Mouse (Mus musculus) kidney, embryonic 15.5 days (tissue): ENCODE measurements around the gene Clps. TPM values are rescaled to one million over a fixed set of nuclear protein-coding genes. Genes with fewer than 3 reads are reported as not detected.

ENCODE experiments used
- ATAC-seq: fragments of 200-750 bp; cut with Nextera tagmentation; replicated peaks from 2 replicates; pipeline ENCODE4 v1.8.0; 2017; ENCODE audit warnings: moderate TSS enrichment; ENCODE audit not compliant: low FRiP score
- H3K27ac ChIP-seq: fragments of 300-500 bp; sonication (generic); 2 replicates; pipeline ENCODE4 v1.5.1; 2015; ENCODE audit warnings: mild to moderate bottlenecking, inconsistent platforms
- H3K27me3 ChIP-seq: fragments of 300-500 bp; sonication (generic); 2 replicates; pipeline ENCODE4 v1.6.1; 2015; ENCODE audit warnings: inconsistent platforms
- H3K36me3 ChIP-seq: fragments of 300-500 bp; sonication (generic); 2 replicates; pipeline ENCODE4 v1.6.1; 2015; ENCODE audit warnings: inconsistent platforms
- H3K4me1 ChIP-seq: fragments of 300-500 bp; sonication (generic); 2 replicates; pipeline ENCODE4 v1.6.1; 2015; ENCODE audit warnings: inconsistent platforms
- H3K4me2 ChIP-seq: fragments of 300-500 bp; sonication (generic); 2 replicates; pipeline ENCODE4 v1.6.1; 2015; ENCODE audit warnings: moderate library complexity, mild to moderate bottlenecking, inconsistent platforms
- H3K4me3 ChIP-seq: fragments of 300-500 bp; sonication (generic); replicated peaks from 2 replicates; pipeline ENCODE4 v1.5.1; 2015; ENCODE audit warnings: mild to moderate bottlenecking, inconsistent platforms
- H3K9ac ChIP-seq: fragments of 300-500 bp; sonication (generic); 2 replicates; pipeline ENCODE4 v1.6.1; 2015; ENCODE audit warnings: mild to moderate bottlenecking, inconsistent platforms
- H3K9me3 ChIP-seq: fragments of 300-500 bp; sonication (generic); replicated peaks from 2 replicates; pipeline ENCODE4 v1.6.1; 2016; ENCODE audit warnings: inconsistent platforms
- WGBS: fragments of 180-500 bp; shearing (Covaris S2); methylation state at CpG from one replicate; pipeline ENCODE4 v1.1.7; 2015; ENCODE audit warnings: mixed read lengths; 5-methylcytosine and 5-hydroxymethylcytosine counted together
- polyA plus RNA-seq: library from polyadenylated mRNA; unstranded; fragments of >200 nt; fragmentation: Nextera tagmentation; extraction: Ambion mirVana; gene quantifications from 2 replicates; pipeline ENCODE4 v1.2.1, GENCODE M21; 2015

The Clps gene
- polyA plus RNA-seq, 1 experiment from 2014 or later: 2.6 TPM

DNA sequence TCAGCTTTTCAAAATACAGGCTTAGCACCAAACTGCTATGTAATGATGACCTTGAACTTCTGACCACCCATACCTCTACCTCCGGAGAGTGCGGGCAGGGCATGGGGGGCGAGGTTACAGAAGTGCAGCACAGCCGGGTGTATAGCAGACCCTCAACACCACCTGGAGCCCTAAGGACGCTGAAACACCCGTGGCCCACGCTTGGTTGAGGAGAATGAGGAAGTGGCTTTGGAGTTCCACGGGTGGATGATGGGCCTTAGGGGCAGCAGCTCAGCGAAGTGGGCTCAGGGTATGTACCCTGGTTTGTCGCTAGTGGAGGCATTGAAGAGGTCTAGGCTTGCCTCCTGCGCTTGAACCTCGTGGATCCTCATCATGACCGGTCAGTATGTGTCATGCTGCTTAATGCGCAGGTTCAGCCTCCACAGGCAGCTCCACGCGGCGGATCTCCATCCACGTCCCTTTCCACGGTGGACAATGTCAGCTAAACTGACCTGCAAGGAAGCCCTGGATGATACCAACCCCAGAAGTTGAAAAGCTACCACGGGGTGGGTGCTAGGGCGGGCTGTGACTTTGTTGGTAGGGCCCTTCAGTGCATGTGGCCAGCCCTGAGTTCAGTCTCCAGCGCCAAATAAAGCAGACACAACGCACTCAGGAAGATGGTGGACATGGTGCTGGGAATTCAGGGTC lies 36.4 kb downstream of the Clps start:
- Histone ChIP-seq H3K4me2 (peak overlapping the region; percentile 98), H3K27me3 (peaks cover 12% of the 10 kb centered on the region; the same call in 1 of the 2 replicates), H3K9ac (no peak overlapping the region), H3K9me3 (no peaks in the 10 kb centered on the region), H3K27ac (no peak overlapping the region), H3K4me3 (no peak overlapping the region), H3K36me3 (no peaks in the 10 kb centered on the region), H3K4me1 (peaks cover 38% of the 10 kb centered on the region)
- no peak for ATAC-seq
- WGBS: 84% methylated on average over 23 of the region's 23 CpGs

DNA sequence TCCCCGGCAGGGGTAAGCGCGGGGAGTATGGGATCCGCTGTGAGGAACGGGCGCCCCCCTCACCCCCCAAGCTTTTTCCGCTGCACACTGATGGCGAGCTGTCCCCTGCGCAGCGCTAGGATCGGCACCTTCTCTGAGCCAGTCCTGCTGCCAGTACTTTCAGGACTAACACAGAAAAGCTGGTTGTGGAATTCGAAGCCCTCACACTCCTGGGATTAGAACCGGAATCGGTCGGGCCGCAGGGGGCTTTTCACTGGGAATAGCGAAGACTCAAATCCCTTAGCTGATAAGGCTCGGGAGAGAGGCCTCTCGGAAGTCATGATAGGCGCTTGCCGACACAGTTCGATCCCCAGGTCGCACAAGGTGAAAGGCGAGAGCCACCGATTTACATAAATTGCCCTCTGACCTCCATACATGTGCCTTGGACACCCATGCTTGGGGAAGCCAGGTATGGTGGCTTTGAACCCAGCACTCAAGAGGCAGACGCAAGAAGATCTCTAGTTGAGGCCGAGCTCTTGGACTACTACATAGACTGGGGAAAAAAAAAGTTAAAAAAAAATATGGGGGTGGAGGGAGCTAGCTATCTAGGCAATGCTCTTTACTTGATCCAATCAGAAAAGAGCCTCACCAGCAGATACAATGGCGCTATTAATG lies 37.1 kb downstream of the Clps start:
- peak overlapping the region; percentile 58 for H3K9ac ChIP-seq
- peaks cover 45% of the 10 kb centered on the region for H3K4me1 ChIP-seq
- peak overlapping the region; percentile 98 for H3K4me2 ChIP-seq
- peaks cover 10% of the 10 kb centered on the region; the same call in 1 of the 2 replicates for H3K27me3 ChIP-seq
- ATAC-seq: peak; percentile 38
- no peaks in the 10 kb centered on the region for H3K9me3 ChIP-seq
- H3K36me3 ChIP-seq: no peaks in the 10 kb centered on the region
- 10% methylated on average over 28 of the region's 28 CpGs for WGBS
- peak overlapping the region; percentile 93 for H3K27ac ChIP-seq
- H3K4me3 ChIP-seq: peak overlapping the region; percentile 69

DNA sequence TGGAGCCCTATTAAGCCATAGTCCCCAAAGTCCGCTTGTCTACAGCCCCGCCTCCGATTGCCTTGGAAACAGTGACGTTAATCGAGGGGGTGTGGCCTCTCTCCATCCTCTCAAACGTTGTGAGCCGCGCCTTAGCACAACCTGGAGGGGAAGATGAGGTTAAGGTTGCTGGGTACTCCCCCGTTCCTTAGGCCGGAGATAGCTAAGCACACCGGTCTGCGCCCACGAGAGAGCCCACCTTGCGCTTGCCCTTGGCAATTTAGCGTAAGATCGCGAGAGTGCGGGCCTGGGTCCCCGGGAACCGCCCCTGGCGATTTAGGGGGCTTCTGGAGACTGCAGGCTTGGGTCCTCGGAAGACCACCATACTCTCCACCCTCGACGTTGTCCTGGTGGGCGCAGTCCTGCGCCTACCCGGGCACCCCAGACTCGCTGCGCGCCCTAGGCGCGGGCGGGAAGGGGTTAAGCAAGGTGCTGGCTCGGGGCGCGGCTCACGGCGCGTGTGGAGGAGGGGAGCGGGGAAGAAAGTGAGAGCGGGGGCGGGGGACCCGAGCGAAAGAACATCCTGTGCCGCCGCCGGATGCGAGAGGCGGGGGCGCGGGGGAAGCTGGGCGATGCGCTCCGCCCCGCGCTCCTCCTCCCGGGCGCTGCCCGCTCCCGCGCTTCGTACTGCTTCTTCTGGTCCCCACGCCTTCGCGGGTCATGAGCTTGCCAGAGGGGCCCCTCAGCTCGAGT lies 37.8 kb downstream of the Clps start:
- Histone ChIP-seq H3K27ac (peak overlapping the region; percentile 93), H3K36me3 (no peaks in the 10 kb centered on the region), H3K4me3 (peak overlapping the region; percentile 69), H3K4me2 (peak overlapping the region; percentile 98), H3K9me3 (no peaks in the 10 kb centered on the region), H3K4me1 (peaks cover 47% of the 10 kb centered on the region), H3K27me3 (peaks cover 9% of the 10 kb centered on the region; the same call in 1 of the 2 replicates), H3K9ac (peak overlapping the region; percentile 58)
- ATAC-seq: peak; percentile 74
- under 1% methylated on average over 65 of the region's 66 CpGs for WGBS

DNA sequence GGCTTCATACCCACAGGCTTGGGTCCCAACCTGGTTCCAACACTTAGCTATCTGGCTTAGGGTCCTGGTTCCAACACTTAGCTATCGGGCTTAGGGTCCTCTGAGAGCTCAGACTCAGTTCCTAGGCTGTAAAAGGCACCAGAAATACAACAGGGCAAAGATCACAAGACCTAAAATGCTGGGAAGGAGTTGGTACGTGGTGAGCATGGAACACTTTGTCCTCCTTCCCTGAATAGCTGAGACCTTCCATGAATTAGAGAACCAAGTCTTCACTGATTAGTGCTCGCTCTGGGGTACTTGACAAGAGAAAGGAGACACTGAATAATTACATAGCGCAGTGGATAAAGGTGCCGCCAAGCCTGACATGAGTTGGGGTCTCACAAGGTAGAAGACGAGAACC lies 38.6 kb downstream of the Clps start:
- no peaks in the 10 kb centered on the region for H3K36me3 ChIP-seq
- H3K9me3 ChIP-seq: no peaks in the 10 kb centered on the region
- ATAC-seq: no peak
- WGBS: 34% methylated on average over 6 of the region's 6 CpGs
- H3K4me1 ChIP-seq: peaks cover 48% of the 10 kb centered on the region
- no peak overlapping the region for H3K9ac ChIP-seq
- H3K27me3 ChIP-seq: peaks cover 9% of the 10 kb centered on the region; the same call in 1 of the 2 replicates
- peak overlapping the region; percentile 69 for H3K4me3 ChIP-seq
- 0 out of 2 replicates have a peak overlapping the region, but pooled peaks have one; percentile 93 for H3K27ac ChIP-seq
- H3K4me2 ChIP-seq: peak overlapping the region; percentile 98

DNA sequence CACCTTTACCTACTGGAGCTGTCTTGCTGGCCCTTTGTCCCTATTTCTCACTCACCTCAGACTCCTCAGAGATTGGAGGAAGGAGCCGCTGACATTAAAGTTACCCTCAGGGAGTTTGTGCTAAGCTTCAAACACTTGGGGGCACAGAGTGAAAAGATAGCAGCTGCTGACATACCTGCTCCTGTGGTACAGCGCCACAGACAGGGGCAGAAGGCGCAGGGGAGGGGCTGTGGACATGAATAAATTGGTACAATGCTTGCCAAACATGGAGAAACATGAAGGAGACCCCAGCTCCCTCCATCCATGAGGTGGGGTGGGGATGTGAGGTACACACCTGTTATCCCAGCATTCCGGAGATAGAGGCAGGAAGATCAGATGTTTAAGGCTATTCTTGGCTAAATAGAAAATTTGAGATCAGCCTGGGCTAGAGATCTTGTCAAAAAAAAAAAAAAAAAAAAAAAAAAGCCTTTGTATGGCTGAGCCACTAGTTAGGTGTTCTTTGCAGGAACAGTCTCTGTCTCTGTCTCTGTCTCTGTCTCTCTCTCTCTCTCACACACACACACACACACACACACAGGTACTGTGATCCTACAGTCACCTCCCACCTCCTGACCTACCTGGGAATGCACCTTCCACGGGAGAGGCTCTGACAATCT lies 39.4 kb downstream of the Clps start:
- Histone ChIP-seq H3K27ac (no peak overlapping the region), H3K4me3 (no peak overlapping the region), H3K36me3 (no peaks in the 10 kb centered on the region), H3K9me3 (no peaks in the 10 kb centered on the region), H3K4me2 (no peak overlapping the region), H3K9ac (no peak overlapping the region), H3K27me3 (peaks cover 9% of the 10 kb centered on the region; the same call in 1 of the 2 replicates), H3K4me1 (peaks cover 51% of the 10 kb centered on the region)
- ATAC-seq: no peak
- 61% methylated on average over 5 of the region's 5 CpGs for WGBS

DNA sequence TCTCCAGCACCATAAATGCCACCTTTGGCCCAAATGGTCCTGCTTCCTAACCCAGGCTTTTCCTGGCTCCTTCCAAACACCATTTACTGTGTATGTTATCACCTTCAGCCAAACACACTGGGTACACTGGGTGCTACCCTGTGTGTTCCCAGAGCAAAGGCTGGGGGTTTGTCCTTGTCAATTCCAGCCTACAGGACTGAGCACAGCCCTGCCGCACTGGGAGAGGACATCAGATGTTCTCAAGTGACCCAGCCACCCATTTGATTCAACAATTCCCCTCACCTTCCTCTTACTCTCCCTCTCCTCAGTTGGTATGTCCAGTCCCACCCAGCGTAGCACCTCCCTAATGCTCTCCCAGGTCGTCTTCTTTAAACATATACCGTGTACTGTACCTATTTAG lies 40.0 kb downstream of the Clps start:
- Histone ChIP-seq H3K4me2 (no peak overlapping the region), H3K27me3 (peaks cover 9% of the 10 kb centered on the region; the same call in 1 of the 2 replicates), H3K9ac (no peak overlapping the region), H3K4me3 (no peak overlapping the region), H3K4me1 (peaks cover 55% of the 10 kb centered on the region), H3K27ac (no peak overlapping the region), H3K9me3 (no peaks in the 10 kb centered on the region), H3K36me3 (no peaks in the 10 kb centered on the region)
- WGBS: 80% methylated on average over 4 of the region's 4 CpGs
- ATAC-seq: no peak

DNA sequence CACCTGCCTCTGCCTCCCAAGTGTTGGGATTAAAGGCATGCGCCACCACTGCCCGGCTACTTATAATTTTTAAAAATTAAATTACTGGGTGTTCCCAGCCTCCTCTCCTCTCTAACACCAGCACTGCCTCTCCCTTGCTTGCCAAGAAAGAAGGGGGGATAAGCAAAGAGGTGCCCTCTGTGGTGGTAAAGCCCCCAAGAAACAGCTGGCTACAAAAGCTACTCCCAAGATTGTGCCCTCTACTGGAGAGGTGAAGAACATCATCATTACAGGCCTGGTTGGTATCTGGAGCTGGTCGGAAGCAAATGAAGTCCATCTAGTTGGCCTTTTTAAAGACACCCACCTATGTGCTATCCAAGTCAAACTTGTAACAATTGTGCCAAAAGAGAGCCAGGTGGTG lies 40.7 kb downstream of the Clps start:
- no peak overlapping the region for H3K27ac ChIP-seq
- peaks cover 59% of the 10 kb centered on the region for H3K4me1 ChIP-seq
- no peak overlapping the region for H3K4me2 ChIP-seq
- no peak overlapping the region for H3K9ac ChIP-seq
- 94% methylated on average over 3 of the region's 3 CpGs for WGBS
- H3K9me3 ChIP-seq: no peaks in the 10 kb centered on the region
- H3K27me3 ChIP-seq: peaks cover 9% of the 10 kb centered on the region; the same call in 1 of the 2 replicates
- H3K36me3 ChIP-seq: no peaks in the 10 kb centered on the region
- no peak overlapping the region for H3K4me3 ChIP-seq
- no peak for ATAC-seq

DNA sequence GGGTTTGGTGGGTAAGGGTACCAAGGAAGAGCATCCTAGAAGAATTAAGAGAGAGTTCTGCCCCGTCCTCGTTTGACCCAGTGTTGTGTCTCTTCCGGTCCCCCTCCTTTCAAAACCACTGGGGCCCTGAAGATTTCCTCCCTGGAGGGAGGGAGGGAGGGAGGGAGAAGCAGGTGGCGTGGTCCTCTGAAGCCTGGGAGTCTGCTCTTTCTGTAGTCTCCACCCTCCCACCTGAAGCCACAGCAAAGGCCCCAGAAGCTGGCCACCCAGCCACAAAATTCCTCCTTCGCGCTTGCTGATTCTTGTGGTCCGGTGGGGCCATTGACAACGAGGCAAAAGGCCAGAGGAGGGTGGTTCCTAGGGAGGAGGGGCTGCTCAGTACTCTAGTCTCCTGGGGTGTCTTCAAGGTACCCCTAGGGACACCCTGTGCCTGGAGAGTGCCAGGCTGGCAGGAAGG lies 41.9 kb downstream of the Clps start:
- peak overlapping the region; percentile 49 for H3K9ac ChIP-seq
- 17% methylated on average over 8 of the region's 8 CpGs for WGBS

DNA sequence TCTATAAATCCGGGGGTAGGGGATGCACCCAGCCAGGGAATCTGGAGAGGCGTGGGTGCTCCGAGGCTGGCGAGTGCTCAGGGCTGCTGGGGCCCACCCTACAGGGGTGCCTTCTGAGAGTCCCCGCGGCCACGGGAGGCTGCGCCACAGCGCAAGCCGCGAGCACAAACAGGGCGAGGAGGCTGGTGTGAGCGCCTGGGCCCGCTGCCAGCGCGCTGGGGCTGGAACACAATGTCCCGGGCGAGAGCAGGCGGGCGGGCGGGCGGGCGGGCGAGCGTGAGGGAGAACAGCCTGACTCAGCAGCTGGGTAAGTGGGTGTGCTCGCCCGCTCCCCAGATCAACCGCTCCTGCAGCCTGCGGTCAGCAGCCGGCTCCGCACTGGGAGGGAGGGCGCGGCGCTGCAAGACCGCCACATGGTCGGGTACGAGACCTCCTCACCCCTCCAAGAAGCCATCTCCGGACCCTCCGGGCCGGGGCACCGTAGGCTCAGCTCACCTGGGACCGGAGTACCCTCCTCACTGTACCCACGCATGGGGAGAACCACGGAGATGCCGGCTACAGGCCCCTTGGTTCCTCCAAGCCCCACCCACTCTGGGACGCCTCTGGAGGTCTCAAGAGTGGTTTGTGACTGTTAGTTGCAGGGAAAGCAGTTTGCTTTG lies 42.5 kb downstream of the Clps start:
- under 1% methylated on average over 46 of the region's 46 CpGs for WGBS
- peak overlapping the region; percentile 48 for H3K4me3 ChIP-seq
- peak overlapping the region; percentile 80 for H3K27ac ChIP-seq
- no peaks in the 10 kb centered on the region for H3K36me3 ChIP-seq
- H3K9ac ChIP-seq: peak overlapping the region; percentile 49
- ATAC-seq: peak; percentile 57
- peaks cover 9% of the 10 kb centered on the region; the same call in 1 of the 2 replicates for H3K27me3 ChIP-seq
- no peaks in the 10 kb centered on the region for H3K9me3 ChIP-seq
- H3K4me1 ChIP-seq: peaks cover 59% of the 10 kb centered on the region
- H3K4me2 ChIP-seq: peak overlapping the region; percentile 85

More for the DNA sequence above, 41.9 kb downstream of the Clps start:
- Histone ChIP-seq H3K4me2 (peak overlapping the region; percentile 85), H3K9me3 (no peaks in the 10 kb centered on the region), H3K4me1 (peaks cover 64% of the 10 kb centered on the region), H3K4me3 (peak overlapping the region; percentile 48), H3K27me3 (peaks cover 9% of the 10 kb centered on the region; the same call in 1 of the 2 replicates), H3K36me3 (no peaks in the 10 kb centered on the region), H3K27ac (peak overlapping the region; percentile 80)
- ATAC-seq: no peak

DNA sequence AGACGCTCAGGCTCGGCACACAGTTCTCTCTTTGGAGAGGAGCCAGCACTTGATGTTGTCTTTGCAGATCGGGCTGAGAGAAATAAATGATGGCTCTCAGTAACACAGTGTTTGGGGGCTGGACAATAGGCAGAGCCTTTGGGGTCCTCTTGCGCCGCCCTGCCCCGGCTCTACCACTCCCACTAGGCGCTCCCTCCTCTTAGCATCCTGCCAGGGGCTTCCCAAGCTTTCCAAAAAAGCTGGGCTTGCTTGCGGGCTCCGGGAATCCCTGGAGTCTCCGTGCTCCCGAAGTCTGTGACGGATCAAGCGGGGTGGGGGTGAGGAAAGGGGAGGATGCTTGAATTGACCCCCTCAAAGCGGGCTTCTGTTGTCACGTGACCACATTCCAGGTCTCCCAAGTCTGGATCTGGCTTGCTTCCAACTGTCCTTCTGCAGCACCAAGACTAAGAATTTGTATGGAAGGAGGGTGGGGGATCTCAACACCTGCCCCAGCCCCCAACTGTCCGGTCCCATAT lies 43.1 kb downstream of the Clps start, which contains the start of gene Fkbp5:
Gene Fkbp5, minus strand, starts transcription at position 87 of the 515 bp plus-strand sequence.
- no peaks in the 10 kb centered on the region for H3K36me3 ChIP-seq
- 3% methylated on average over 16 of the region's 16 CpGs for WGBS
- H3K4me1 ChIP-seq: peaks cover 60% of the 10 kb centered on the region
- H3K4me3 ChIP-seq: peak within 1 kb of the TSS; percentile 48
- peak within 1 kb of the TSS; percentile 80 for H3K27ac ChIP-seq
- H3K9me3 ChIP-seq: no peaks in the 10 kb centered on the region
- H3K4me2 ChIP-seq: peak within 1 kb of the TSS; percentile 85
- H3K27me3 ChIP-seq: peaks cover 9% of the 10 kb centered on the region; the same call in 1 of the 2 replicates
- 0 out of 2 replicates have a peak, but pooled peaks have one; percentile 34 for ATAC-seq
- peak within 1 kb of the TSS; percentile 49 for H3K9ac ChIP-seq
